Mouse (Mus musculus): ENCODE results near the gene Cand1. TPM values are rescaled to one million over a fixed set of nuclear protein-coding genes. Genes with fewer than 3 reads are reported as not detected.

The Cand1 gene
- total and polyA plus RNA-seq, 3 experiments, result 13.7 to 42.7 (median 40.7) TPM

GRCm38 (mm10) chr10:119165051-119165450 is 74.8 kb downstream of the Cand1 start:
- H3K4me3 ChIP-seq, result no peak overlapping the region
- no peaks in the 10 kb centered on the region for H3K36me3 ChIP-seq (ENCODE audit: control insufficient read depth, insufficient read depth, low read length)
- TF ChIP-seq CTCF (IDR thresholded peaks at IDR 0.05) (no peak), POLR2A (IDR thresholded peaks at IDR 0.05; ENCODE audit: insufficient read depth, low read depth, low read length) (no peak), EP300 (IDR thresholded peaks at IDR 0.05; ENCODE audit: insufficient read depth, low read depth, low read length) (no peak)
- intact Hi-C loops (cut with DNase I), result loop anchor here (5.0 kb wide), 1 partner anchor 197 kb away; no protein-coding TSS in a partner anchor
- H3K27me3 ChIP-seq (ENCODE audit: control insufficient read depth, insufficient read depth, low read length), result no peaks in the 10 kb centered on the region
- WGBS, result 79% methylated on average over 10 of the region's 10 CpGs
- no peak for DNase-seq
- no peaks in the 10 kb centered on the region; the same call in 1 of the 2 replicates for H3K4me1 ChIP-seq (ENCODE audit: control insufficient read depth, insufficient read depth, low read length)
- H3K9ac ChIP-seq (ENCODE audit: low read depth, low read length), result no peak overlapping the region
- no peaks in the 10 kb centered on the region for H3K79me2 ChIP-seq (replicated peaks; ENCODE audit: control insufficient read depth, insufficient read depth, low read length)
- H3K27ac ChIP-seq, result no peak overlapping the region

- intact Hi-C loops (cut with DNase I), result no loop called here
- no peak for DNase-seq
- H3K27me3 ChIP-seq (ENCODE audit: control insufficient read depth, insufficient read depth, low read length), result no peaks in the 10 kb centered on the region
- H3K4me3 ChIP-seq, result no peak overlapping the region
- 66% methylated on average over 8 of the region's 8 CpGs for WGBS
- no peaks in the 10 kb centered on the region for H3K36me3 ChIP-seq (ENCODE audit: control insufficient read depth, insufficient read depth, low read length)
- H3K9ac ChIP-seq (ENCODE audit: low read depth, low read length), result no peak overlapping the region
- no peak overlapping the region for H3K27ac ChIP-seq
- TF ChIP-seq POLR2A (IDR thresholded peaks at IDR 0.05; ENCODE audit: insufficient read depth, low read depth, low read length) (no peak), CTCF (IDR thresholded peaks at IDR 0.05) (peak; percentile 52)
- H3K79me2 ChIP-seq (replicated peaks; ENCODE audit: control insufficient read depth, insufficient read depth, low read length), result no peaks in the 10 kb centered on the region
- no peaks in the 10 kb centered on the region; the same call in 1 of the 2 replicates for H3K4me1 ChIP-seq (ENCODE audit: control insufficient read depth, insufficient read depth, low read length)
These were observed 78.0 kb downstream of the Cand1 start for GRCm38 (mm10) chr10:119161820-119162382.

DNA sequence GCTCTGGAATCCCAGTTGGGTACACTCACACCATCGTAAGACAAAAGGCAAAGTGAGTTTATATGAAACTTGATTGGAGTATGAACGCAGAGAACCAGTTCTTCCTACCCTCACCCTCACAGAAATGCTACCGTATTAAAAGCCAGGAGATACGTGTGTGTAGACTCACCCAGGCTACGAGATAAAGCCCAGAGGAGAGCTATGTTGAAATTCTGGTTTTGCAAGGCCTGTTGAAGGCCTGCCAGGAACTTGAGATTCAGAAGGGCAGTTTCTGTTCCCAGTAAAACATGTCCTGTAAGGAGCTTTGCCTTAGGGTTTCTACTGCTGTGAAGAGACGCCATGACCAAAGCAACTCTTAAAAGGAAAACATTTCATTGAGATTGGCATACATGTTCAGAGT is 79.7 kb downstream of the Cand1 start:
- intact Hi-C loops (cut with DNase I), result no loop called here
- Histone ChIP-seq H3K36me3 (ENCODE audit: control insufficient read depth, insufficient read depth, low read length) (no peaks in the 10 kb centered on the region), H3K79me2 (replicated peaks; ENCODE audit: control insufficient read depth, insufficient read depth, low read length) (no peaks in the 10 kb centered on the region), H3K4me3 (no peak overlapping the region), H3K27ac (no peak overlapping the region), H3K27me3 (ENCODE audit: control insufficient read depth, insufficient read depth, low read length) (no peaks in the 10 kb centered on the region), H3K4me1 (ENCODE audit: control insufficient read depth, insufficient read depth, low read length) (no peaks in the 10 kb centered on the region; the same call in 1 of the 2 replicates), H3K9ac (ENCODE audit: low read depth, low read length) (no peak overlapping the region)
- TF ChIP-seq POLR2A (IDR thresholded peaks at IDR 0.05; ENCODE audit: insufficient read depth, low read depth, low read length) (no peak), EP300 (IDR thresholded peaks at IDR 0.05; ENCODE audit: insufficient read depth, low read depth, low read length) (no peak), CTCF (IDR thresholded peaks at IDR 0.05) (no peak)
- 83% methylated on average over 6 of the region's 6 CpGs for WGBS
- peak; percentile 20 for DNase-seq

GRCm38 (mm10) chr10:119149261-119149660 is 90.6 kb downstream of the Cand1 start:
- Histone ChIP-seq H3K36me3 (ENCODE audit: control insufficient read depth, insufficient read depth, low read length) (no peaks in the 10 kb centered on the region), H3K27ac (no peak overlapping the region), H3K9ac (ENCODE audit: low read depth, low read length) (no peak overlapping the region), H3K79me2 (replicated peaks; ENCODE audit: control insufficient read depth, insufficient read depth, low read length) (no peaks in the 10 kb centered on the region), H3K4me1 (ENCODE audit: control insufficient read depth, insufficient read depth, low read length) (peaks cover 1% of the 10 kb centered on the region; the same call in 1 of the 2 replicates), H3K4me3 (no peak overlapping the region), H3K27me3 (ENCODE audit: control insufficient read depth, insufficient read depth, low read length) (no peaks in the 10 kb centered on the region)
- 74% methylated on average over 4 of the region's 4 CpGs for WGBS
- no peak for DNase-seq
- TF ChIP-seq CTCF (IDR thresholded peaks at IDR 0.05), result no peak
- TF ChIP-seq EP300 (IDR thresholded peaks at IDR 0.05; ENCODE audit: insufficient read depth, low read depth, low read length), result no peak
- no peak for TF ChIP-seq POLR2A (IDR thresholded peaks at IDR 0.05; ENCODE audit: insufficient read depth, low read depth, low read length)
- intact Hi-C loops (cut with DNase I), result no loop called here

Other genes with a start within 250 kb of the Cand1 start
- gene Grip1, start 213.8 kb upstream of the Cand1 start, total RNA-seq (2021), result under 1 TPM; 0.42 to 0.45 TPM
- 0.29 and 0.31 TPM in 2 replicates for gene Grip1, start 213.8 kb upstream of the Cand1 start, polyA plus RNA-seq (2012; rRNA removed)

Data from heart, adult 2 months (tissue).